Mouse (Mus musculus) olfactory bulb, adult 2 months (tissue): ENCODE data around the gene Trip11. TPM values are rescaled to one million over a fixed set of nuclear protein-coding genes. Genes with fewer than 3 reads are reported as not detected.
A peak's percentile ranks its signal among the peaks of the same experiment; 100 is the strongest.

Experiments used
- H3K27ac ChIP-seq: fragments of 200-500 bp; 2 replicates; pipeline ENCODE4 v1.5.1; 2012; ENCODE audit warnings: low read depth, low read length; ENCODE audit not compliant: insufficient read depth
- H3K4me1 ChIP-seq: fragments of 200-500 bp; 2 replicates; pipeline ENCODE4 v1.6.1; 2012; ENCODE audit warnings: low read length; ENCODE audit not compliant: control insufficient read depth, insufficient read depth
- H3K4me3 ChIP-seq: fragments of 200-500 bp; 2 replicates; pipeline ENCODE4 v1.5.1; 2012; ENCODE audit warnings: mild to moderate bottlenecking, low read depth, low read length, moderate library complexity; ENCODE audit not compliant: insufficient read depth
- CTCF ChIP-seq: fragments of 200-500 bp; IDR thresholded peaks from 2 replicates; pipeline ENCODE4 v1.5.1; 2012; ENCODE audit warnings: low read depth, mild to moderate bottlenecking, low read length, moderate library complexity; ENCODE audit not compliant: insufficient read depth
- POLR2A ChIP-seq: fragments of 200-500 bp; IDR thresholded peaks from 2 replicates; pipeline ENCODE4 v1.6.1; 2012; ENCODE audit warnings: mild to moderate bottlenecking, low read depth, low read length, moderate library complexity; ENCODE audit not compliant: insufficient read depth
- WGBS: fragments of 180-500 bp; shearing (Covaris S2); methylation state at CpG from one replicate; pipeline ENCODE4 v1.1.7; 2018; 5-methylcytosine and 5-hydroxymethylcytosine counted together
- polyA plus RNA-seq: library from polyadenylated mRNA; stranded (reverse); fragments of >200 nt; gene quantifications from 2 replicates; pipeline ENCODE4 v1.2.4, GENCODE M21; 2012; ENCODE audit warnings: low replicate concordance; ENCODE audit not compliant: missing spikeins, insufficient read depth, insufficient read length

Trip11 gene
- polyA plus RNA-seq, 1 experiment = not detected

- TF ChIP-seq CTCF = no peak
- no peak for TF ChIP-seq POLR2A
- no peak overlapping the region for H3K27ac ChIP-seq
- H3K4me3 ChIP-seq = no peak overlapping the region
- H3K4me1 ChIP-seq = peaks cover 2% of the 10 kb centered on the region; the same call in 1 of the 2 replicates
- WGBS = 93% methylated on average over 8 of the region's 8 CpGs
Observed at GRCm38 (mm10) chr12:101833776-101834175, 79.3 kb downstream of the Trip11 start.

GRCm38 (mm10) chr12:101833115-101833506, 80.0 kb downstream of the Trip11 start:
- no peak overlapping the region for H3K4me3 ChIP-seq
- peaks cover 2% of the 10 kb centered on the region; the same call in 1 of the 2 replicates for H3K4me1 ChIP-seq
- WGBS = 95% methylated on average over 6 of the region's 6 CpGs
- no peak overlapping the region for H3K27ac ChIP-seq
- TF ChIP-seq POLR2A = no peak
- TF ChIP-seq CTCF = no peak

DNA sequence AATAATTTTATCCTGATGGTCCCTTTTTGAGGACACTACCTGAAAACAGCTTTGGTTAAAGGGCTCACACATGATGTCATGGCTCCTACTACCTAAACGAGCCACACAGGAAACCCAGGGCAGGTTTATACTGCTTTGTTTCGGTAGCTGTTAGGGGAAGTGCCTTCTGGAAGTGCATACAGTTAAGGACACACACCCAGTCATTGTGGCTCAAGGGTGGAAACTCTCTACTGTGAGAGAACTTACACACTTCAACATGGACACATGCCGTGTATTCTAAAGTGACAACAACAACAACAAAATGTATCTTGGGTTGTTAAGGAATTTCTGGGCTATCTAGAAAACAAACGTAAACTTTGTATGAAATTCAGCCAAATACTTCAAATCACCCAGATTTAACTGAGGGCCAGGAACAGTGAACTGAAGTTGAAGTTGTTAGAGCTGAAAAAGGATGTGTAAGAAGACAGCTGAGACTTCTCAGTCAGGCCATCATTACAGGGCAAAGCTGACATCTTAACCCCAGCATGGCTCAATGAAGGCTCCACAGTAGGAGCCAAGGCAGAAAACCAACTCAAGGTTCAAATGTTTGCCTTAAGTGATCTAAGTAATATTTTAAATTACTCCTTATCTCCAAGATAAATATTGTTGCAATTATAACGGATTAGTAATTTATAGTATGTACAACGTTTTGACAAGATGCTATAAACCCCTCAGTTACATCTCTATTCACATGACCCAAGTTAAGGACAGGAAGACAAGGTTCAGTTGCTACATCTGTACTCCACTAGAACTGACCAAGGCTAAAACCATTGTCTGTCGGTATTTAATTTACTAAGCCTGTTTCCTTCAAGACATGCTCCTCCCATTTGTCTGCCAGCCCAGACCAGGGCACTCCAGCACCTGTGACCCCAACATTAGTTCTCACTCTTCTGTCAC, 80.6 kb downstream of the Trip11 start:
- 85% methylated on average over 7 of the region's 7 CpGs for WGBS
- H3K4me3 ChIP-seq = no peak overlapping the region
- no peak overlapping the region for H3K27ac ChIP-seq

DNA sequence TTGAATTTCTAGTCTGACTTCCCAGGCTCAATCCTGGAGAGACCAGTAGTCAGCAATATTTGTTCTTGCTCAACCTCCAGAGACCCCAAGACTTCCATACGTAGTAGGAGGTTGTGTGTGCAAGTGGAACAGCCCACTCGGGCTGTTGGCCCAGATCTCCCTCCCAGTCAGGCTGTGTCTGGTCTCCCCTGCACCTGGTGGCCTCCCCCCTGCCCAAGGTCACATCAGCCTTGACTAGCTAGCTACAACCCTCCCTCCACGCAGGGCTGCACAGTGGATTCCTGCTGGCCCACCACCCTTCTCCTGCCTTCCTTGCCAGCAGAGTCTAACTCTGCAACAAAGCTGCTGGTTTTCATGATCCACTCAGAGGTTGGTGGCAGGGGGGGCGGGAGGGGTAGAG, 81.8 kb downstream of the Trip11 start:
- peaks cover 2% of the 10 kb centered on the region; the same call in 1 of the 2 replicates for H3K4me1 ChIP-seq
- TF ChIP-seq CTCF (no peak), POLR2A (no peak)
- 55% methylated on average over 4 of the region's 4 CpGs for WGBS

More for the DNA sequence above, 80.6 kb downstream of the Trip11 start:
- TF ChIP-seq CTCF (no peak), POLR2A (no peak)
- peaks cover 2% of the 10 kb centered on the region; the same call in 1 of the 2 replicates for H3K4me1 ChIP-seq

DNA sequence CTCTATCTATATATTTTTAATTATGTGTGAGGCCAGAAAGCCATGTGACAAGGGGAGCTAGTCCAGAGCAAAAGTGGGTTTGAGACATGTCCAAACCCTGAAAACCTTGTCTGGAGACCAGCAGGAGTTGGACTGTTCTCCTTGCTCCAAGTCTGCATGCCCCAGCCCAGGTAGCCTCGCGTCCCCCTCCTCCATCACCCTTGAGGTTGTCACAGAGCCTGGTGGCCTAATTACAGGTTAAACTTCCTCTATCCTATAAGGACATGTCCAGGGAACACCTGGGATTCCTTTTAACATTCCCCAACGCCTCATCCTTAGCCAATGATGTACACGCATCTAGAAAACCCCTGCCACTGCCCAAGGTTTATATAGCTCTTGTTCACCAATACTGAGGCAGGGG, 89.9 kb downstream of the Trip11 start:
- Histone ChIP-seq H3K4me3 (no peak overlapping the region), H3K27ac (no peak overlapping the region), H3K4me1 (peaks cover 9% of the 10 kb centered on the region)
- WGBS = 95% methylated on average over 4 of the region's 4 CpGs
- TF ChIP-seq CTCF (no peak), POLR2A (no peak)

More for the DNA sequence above, 81.8 kb downstream of the Trip11 start:
- Histone ChIP-seq H3K27ac (no peak overlapping the region), H3K4me3 (no peak overlapping the region)

DNA sequence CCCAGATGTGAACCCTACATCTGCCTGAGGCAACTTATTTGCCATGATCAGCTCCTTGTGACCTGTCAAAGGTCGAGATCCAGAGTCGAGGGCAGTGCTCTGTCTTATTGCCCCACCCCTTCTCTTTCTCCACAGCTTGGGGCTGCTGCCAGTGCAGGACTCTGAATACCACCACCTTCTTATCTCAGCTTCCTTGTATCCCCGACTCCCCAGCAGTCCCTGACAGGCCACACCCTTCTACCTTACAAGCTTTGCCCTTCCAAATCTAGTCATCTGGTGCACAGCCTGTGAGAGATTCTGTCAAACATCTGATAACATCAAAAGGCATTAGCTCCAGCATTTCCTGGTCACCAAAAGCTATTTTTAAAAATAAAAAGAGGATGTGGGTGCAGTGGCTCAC, 91.5 kb downstream of the Trip11 start:
- no peak overlapping the region for H3K4me3 ChIP-seq
- no peak for TF ChIP-seq CTCF
- TF ChIP-seq POLR2A = no peak
- 57% methylated on average over 3 of the region's 3 CpGs for WGBS

DNA sequence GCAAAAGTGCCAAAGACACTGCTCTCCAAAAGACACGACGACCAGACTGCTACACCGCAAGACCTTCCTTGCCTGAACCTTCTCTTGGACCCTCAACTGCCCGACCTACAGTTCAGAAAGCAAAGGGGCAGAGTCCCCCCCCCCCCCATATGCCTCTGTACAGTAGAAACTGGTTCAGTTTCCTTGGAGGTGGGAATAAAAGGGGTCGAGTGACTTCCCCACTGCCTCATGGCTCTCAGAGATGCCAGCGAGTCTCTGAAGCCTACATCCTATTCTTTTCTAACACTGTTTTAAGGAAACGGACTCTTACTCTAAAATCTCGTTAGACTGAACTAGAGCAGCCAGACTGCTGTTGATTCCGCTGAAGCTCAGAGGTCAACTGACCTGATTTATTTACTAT, 93.5 kb downstream of the Trip11 start:
- no peak for TF ChIP-seq CTCF
- no peak for TF ChIP-seq POLR2A
- H3K4me1 ChIP-seq = peaks cover 9% of the 10 kb centered on the region
- H3K4me3 ChIP-seq = peak overlapping the region; percentile 45; the same call in 1 of the 2 replicates
- WGBS = 56% methylated on average over 9 of the region's 9 CpGs
- H3K27ac ChIP-seq = no peak overlapping the region

More for the DNA sequence above, 91.5 kb downstream of the Trip11 start:
- H3K4me1 ChIP-seq = peaks cover 9% of the 10 kb centered on the region
- H3K27ac ChIP-seq = no peak overlapping the region

DNA sequence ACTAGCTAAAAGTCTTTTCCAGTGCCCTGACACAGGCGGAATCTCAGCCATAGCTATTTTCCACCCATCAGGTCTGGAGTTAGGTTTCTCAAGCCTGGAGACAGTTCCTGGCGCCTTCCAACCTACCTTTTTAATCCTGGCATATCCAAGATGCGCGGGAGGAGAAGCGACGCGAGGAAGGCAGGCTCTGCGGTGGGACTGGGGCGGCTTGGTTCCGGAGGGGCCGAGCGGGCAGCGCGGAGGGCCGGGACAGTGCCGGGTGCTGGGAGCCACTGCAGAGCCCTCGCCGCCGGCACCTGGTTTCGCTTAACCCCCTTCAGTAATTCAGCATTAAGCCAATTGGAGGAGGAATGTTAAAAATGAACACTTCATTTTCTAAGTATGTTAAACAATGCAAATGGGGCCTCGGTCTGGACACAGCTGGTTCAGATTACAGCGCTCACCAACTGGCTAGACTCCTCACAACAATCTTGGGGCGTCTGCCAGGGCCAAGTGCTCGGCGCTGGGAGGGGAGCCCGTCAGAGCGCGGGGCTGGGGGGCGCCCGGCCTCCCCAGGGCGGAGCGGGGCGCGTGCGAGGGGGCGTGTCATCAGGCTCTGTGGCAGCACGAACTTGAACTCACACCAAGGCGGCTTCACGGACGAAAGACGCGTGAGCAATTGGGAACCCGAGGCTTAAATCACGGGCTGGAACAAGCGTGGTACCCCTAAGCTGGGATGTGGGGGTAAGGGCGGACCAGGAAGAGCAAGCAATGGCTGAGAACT, 94.3 kb downstream of the Trip11 start, which contains the start of gene Fbln5:
Fbln5 (minus strand) TSS at position 448 of the 763 bp plus-strand sequence.
- peak within 1 kb of the TSS; percentile 45 for H3K4me3 ChIP-seq
- TF ChIP-seq POLR2A = no peak
- no peak for TF ChIP-seq CTCF
- no peak within 1 kb of the TSS for H3K27ac ChIP-seq
- 1% methylated on average over 46 of the region's 46 CpGs for WGBS
- H3K4me1 ChIP-seq = peaks cover 9% of the 10 kb centered on the region

DNA sequence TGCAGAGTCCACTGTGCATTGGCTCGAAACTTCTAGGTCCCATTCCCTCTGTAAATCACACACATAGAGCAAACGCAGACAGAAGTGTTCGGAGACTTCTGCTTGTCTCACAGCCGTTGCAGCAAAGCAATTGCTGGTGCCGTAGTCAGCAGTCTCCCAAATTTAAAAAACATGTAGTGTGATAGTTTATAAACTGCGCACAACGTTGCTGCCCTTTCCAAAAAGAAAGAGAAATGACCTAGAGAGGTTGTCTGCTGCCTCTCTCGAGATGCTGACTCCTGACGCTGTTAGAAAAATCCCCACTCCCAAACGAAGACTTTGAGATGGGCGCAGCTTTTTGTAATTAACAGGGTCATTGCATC, 94.8 kb downstream of the Trip11 start:
- H3K4me3 ChIP-seq = peak overlapping the region; percentile 45
- WGBS = 14% methylated on average over 11 of the region's 11 CpGs
- peaks cover 9% of the 10 kb centered on the region for H3K4me1 ChIP-seq
- no peak overlapping the region for H3K27ac ChIP-seq
- TF ChIP-seq POLR2A (no peak), CTCF (no peak)
